Mouse (Mus musculus) spleen, postnatal 4 days (tissue): ENCODE measurements around the gene Gm2956.
"Not testable (repeated sequence)": the region's sequence is repeated elsewhere in the genome, so short reads cannot be mapped to it uniquely, and the experiment has no call there.

ENCODE experiments used
- DNase-seq, 2 experiments: peaks; one replicate each; pipeline ENCODE4 v3.0.0; 2022; ENCODE audit warnings: low spot score in 2 of 2

The Gm2956 gene

DNA sequence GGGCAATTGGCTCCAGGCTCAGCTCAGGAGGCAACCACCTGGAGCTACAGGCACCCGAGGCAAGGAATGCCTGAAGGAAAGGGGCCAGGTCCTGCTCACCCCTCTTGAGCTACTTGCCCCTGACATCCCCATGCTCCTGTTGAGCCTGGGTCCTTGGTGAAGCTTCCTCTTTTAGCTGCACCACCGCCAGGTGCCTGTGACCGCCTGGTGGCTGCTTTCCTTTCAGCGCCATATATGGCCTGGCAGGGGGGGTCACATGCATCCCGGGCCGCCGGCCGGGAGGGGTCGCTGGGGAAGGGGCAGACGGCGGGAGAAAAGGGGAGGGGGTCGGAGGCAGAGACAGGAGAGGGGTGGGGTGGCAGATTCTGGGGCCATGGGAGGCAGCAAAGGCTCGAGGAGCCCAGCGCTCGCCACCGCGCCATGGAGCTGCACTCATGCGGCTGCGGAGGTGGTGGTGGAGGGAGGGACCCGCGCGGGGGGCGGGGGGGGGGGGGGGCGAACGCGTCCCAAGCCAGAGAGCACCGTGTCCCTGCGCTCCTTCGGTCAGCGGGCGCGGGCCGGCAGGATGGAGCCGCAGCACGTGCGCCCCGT, at the start of gene Gm2956:
Gm2956 (plus strand) TSS at position 541 of the 591 bp plus-strand sequence.
- DNase-seq: not testable (repeated sequence)

DNA sequence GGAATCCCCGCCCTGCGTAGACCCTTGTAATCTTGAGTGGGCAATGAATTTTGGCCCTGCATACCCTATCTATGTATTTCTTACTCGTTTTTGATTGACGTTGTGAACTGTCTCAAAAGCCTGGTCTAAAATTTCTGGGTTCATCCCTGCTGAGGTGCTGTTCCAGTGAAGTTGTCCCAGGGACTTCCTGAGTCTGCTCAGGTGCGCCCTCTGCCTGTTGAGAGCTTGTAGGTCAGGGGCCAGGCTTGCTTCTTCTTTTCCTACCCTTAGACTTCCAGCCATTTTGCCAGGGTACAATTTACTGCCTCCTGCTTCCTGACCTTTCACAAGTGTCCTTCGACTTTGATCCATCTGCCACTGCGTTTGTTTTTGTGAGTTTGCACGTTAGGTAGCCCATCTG, 979 bp downstream of the Gm2956 start:
- DNase-seq: not testable (repeated sequence)

- DNase-seq: not testable (repeated sequence)
Measured at GRCm38 (mm10) chr14:3394793-3395192, 62.4 kb downstream of the Gm2956 start, which contains the start of gene Gm10413. TSS of gene Gm10413 (plus strand) at chr14:3395093.
